Mouse (Mus musculus) hindbrain, embryonic 15.5 days (tissue): ENCODE data around the gene Hnrnpu. TPM values are rescaled to one million over a fixed set of nuclear protein-coding genes. Genes with fewer than 3 reads are reported as not detected.
"Not testable (repeated sequence)": the region's sequence is repeated elsewhere in the genome, so short reads cannot be mapped to it uniquely, and the experiment has no call there.

Experiments used
- ATAC-seq: fragments of 200-750 bp; cut with Nextera tagmentation; 2 replicates; pipeline ENCODE4 v1.8.0; 2017; ENCODE audit warnings: low read depth, moderate number of reproducible peaks, moderate TSS enrichment; ENCODE audit not compliant: low FRiP score
- H3K27ac ChIP-seq: fragments of 300-500 bp; sonication (generic); replicated peaks from 2 replicates; pipeline ENCODE4 v1.5.1; 2015; ENCODE audit warnings: mild to moderate bottlenecking, inconsistent platforms
- H3K27me3 ChIP-seq: fragments of 300-500 bp; sonication (generic); 2 replicates; pipeline ENCODE4 v1.6.1; 2015; ENCODE audit warnings: control low read depth, inconsistent platforms
- H3K36me3 ChIP-seq: fragments of 300-500 bp; sonication (generic); 2 replicates; pipeline ENCODE4 v1.6.1; 2015; ENCODE audit warnings: control low read depth, inconsistent platforms
- H3K4me1 ChIP-seq: fragments of 300-500 bp; sonication (generic); replicated peaks from 2 replicates; pipeline ENCODE4 v1.6.1; 2015; ENCODE audit warnings: control low read depth, inconsistent platforms
- H3K4me2 ChIP-seq: fragments of 300-500 bp; sonication (generic); 2 replicates; pipeline ENCODE4 v1.6.1; 2015; ENCODE audit warnings: moderate library complexity, mild to moderate bottlenecking, inconsistent platforms
- H3K4me3 ChIP-seq: fragments of 300-500 bp; sonication (generic); 2 replicates; pipeline ENCODE4 v1.5.1; 2015; ENCODE audit warnings: mild to moderate bottlenecking, inconsistent platforms
- H3K9ac ChIP-seq: fragments of 300-500 bp; sonication (generic); 2 replicates; pipeline ENCODE4 v1.6.1; 2015; ENCODE audit warnings: inconsistent platforms
- H3K9me3 ChIP-seq: fragments of 300-500 bp; sonication (generic); 2 replicates; pipeline ENCODE4 v1.6.1; 2016; ENCODE audit warnings: control low read depth, inconsistent platforms
- WGBS: fragments of 180-500 bp; shearing (Covaris S2); methylation state at CpG from one replicate; pipeline ENCODE4 v1.1.7; 2015; 5-methylcytosine and 5-hydroxymethylcytosine counted together
- polyA plus RNA-seq: library from polyadenylated mRNA; unstranded; fragments of >200 nt; fragmentation: Nextera tagmentation; extraction: Ambion mirVana; gene quantifications from 2 replicates; pipeline ENCODE4 v1.2.1, GENCODE M21; 2015

Gene Hnrnpu
- polyA plus RNA-seq, 1 experiment from 2014 or later = 287 TPM

- Histone ChIP-seq H3K36me3 (peaks cover 33% of the 10 kb centered on the region), H3K4me2 (peak overlapping the region; percentile 64), H3K4me3 (peak overlapping the region; percentile 50), H3K4me1 (peaks cover 33% of the 10 kb centered on the region), H3K27me3 (no peaks in the 10 kb centered on the region), H3K27ac (peak overlapping the region; percentile 100), H3K9ac (peak overlapping the region; percentile 75), H3K9me3 (no peaks in the 10 kb centered on the region)
- 19% methylated on average over 8 of the region's 8 CpGs for WGBS
- no peak for ATAC-seq
These were observed 17.4 kb downstream of the Hnrnpu start for GRCm38 (mm10) chr1:178320038-178320722.

- ATAC-seq = peak; percentile 10
- H3K27me3 ChIP-seq = no peaks in the 10 kb centered on the region
- peak overlapping the region; percentile 64 for H3K4me2 ChIP-seq
- peak overlapping the region; percentile 100 for H3K27ac ChIP-seq
- H3K9ac ChIP-seq = peak overlapping the region; percentile 75
- peak overlapping the region; percentile 50 for H3K4me3 ChIP-seq
- H3K4me1 ChIP-seq = peaks cover 33% of the 10 kb centered on the region
- WGBS = 2% methylated on average over 12 of the region's 12 CpGs
- H3K36me3 ChIP-seq = peaks cover 26% of the 10 kb centered on the region
- H3K9me3 ChIP-seq = no peaks in the 10 kb centered on the region
These were observed 18.1 kb downstream of the Hnrnpu start for GRCm38 (mm10) chr1:178319295-178320037.

GRCm38 (mm10) chr1:178318389-178319184 is 19.0 kb downstream of the Hnrnpu start, which contains the start of gene Cox20:
Cox20 (plus strand) TSS chr1:178319130.
- Histone ChIP-seq H3K4me1 (peaks cover 33% of the 10 kb centered on the region), H3K9me3 (no peaks in the 10 kb centered on the region), H3K4me2 (peak within 1 kb of the TSS; percentile 64), H3K9ac (peak within 1 kb of the TSS; percentile 75), H3K4me3 (peak within 1 kb of the TSS; percentile 50), H3K36me3 (peaks cover 22% of the 10 kb centered on the region), H3K27me3 (no peaks in the 10 kb centered on the region), H3K27ac (peak within 1 kb of the TSS; percentile 100)
- peak; percentile 96 for ATAC-seq
- WGBS = under 1% methylated on average over 83 of the region's 83 CpGs

- WGBS = under 1% methylated on average over 17 of the region's 17 CpGs
- H3K4me3 ChIP-seq = peak overlapping the region; percentile 50
- H3K27ac ChIP-seq = peak overlapping the region; percentile 100
- H3K4me1 ChIP-seq = peaks cover 33% of the 10 kb centered on the region
- H3K9me3 ChIP-seq = no peaks in the 10 kb centered on the region
- H3K4me2 ChIP-seq = peak overlapping the region; percentile 64
- peaks cover 16% of the 10 kb centered on the region for H3K36me3 ChIP-seq
- H3K27me3 ChIP-seq = no peaks in the 10 kb centered on the region
- peak overlapping the region; percentile 75 for H3K9ac ChIP-seq
- ATAC-seq = peak; percentile 74
These were observed 19.6 kb downstream of the Hnrnpu start for GRCm38 (mm10) chr1:178318002-178318388.

GRCm38 (mm10) chr1:178317275-178318001 is 20.2 kb downstream of the Hnrnpu start:
- peaks cover 33% of the 10 kb centered on the region for H3K4me1 ChIP-seq
- H3K4me3 ChIP-seq = peak overlapping the region; percentile 50
- no peak for ATAC-seq
- peak overlapping the region; percentile 64 for H3K4me2 ChIP-seq
- H3K9ac ChIP-seq = peak overlapping the region; percentile 75
- H3K9me3 ChIP-seq = no peaks in the 10 kb centered on the region
- peaks cover 10% of the 10 kb centered on the region for H3K36me3 ChIP-seq
- H3K27ac ChIP-seq = peak overlapping the region; percentile 100
- 28% methylated on average over 10 of the region's 10 CpGs for WGBS
- H3K27me3 ChIP-seq = no peaks in the 10 kb centered on the region

- WGBS = 97% methylated on average over 2 of the region's 2 CpGs
- ATAC-seq = no peak
- Histone ChIP-seq H3K27ac (no peak overlapping the region), H3K4me1 (peaks cover 12% of the 10 kb centered on the region), H3K4me2 (no peak overlapping the region), H3K27me3 (no peaks in the 10 kb centered on the region), H3K4me3 (no peak overlapping the region), H3K9ac (no peak overlapping the region), H3K9me3 (no peaks in the 10 kb centered on the region), H3K36me3 (no peaks in the 10 kb centered on the region)
These were observed 23.4 kb downstream of the Hnrnpu start for GRCm38 (mm10) chr1:178314236-178314635.

DNA sequence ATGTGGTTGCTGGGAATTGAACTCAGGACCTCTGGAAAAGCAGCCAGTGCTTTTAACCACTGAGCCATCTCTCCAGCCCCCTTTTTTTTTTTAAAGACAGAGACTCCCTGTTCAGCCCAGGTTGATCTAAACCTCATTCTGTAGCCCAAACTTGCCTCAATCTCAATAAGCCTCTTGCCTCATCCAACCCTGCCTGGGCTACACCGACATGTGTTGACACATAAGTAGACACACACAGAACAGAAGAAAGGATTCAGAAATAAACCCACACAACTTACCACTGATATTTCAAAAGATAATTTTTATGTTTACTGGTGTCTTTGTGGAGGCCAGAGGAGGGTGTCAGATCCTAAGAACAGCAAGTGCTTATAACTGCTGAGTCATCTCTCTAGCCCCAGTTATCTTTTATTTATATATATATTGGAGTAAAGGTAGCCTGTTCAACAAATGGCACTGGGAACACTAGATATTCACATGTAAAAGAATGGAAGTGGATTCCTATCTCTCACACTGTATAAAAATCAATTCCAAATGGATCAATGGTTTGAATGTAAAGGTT is 24.5 kb downstream of the Hnrnpu start:
- H3K27me3 ChIP-seq = no peaks in the 10 kb centered on the region
- H3K27ac ChIP-seq = no peak overlapping the region
- peaks cover 12% of the 10 kb centered on the region for H3K4me1 ChIP-seq
- no peaks in the 10 kb centered on the region for H3K36me3 ChIP-seq
- H3K9me3 ChIP-seq = no peaks in the 10 kb centered on the region
- no peak overlapping the region for H3K4me2 ChIP-seq
- H3K9ac ChIP-seq = no peak overlapping the region
- WGBS = 94% methylated on average over 1 of the region's 1 CpGs
- H3K4me3 ChIP-seq = no peak overlapping the region
- no peak for ATAC-seq

- 61% methylated on average over 1 of the region's 1 CpGs for WGBS
- no peak overlapping the region for H3K27ac ChIP-seq
- no peak overlapping the region for H3K4me3 ChIP-seq
- H3K9ac ChIP-seq = no peak overlapping the region
- H3K4me1 ChIP-seq = no peaks in the 10 kb centered on the region
- ATAC-seq = no peak
- H3K9me3 ChIP-seq = no peaks in the 10 kb centered on the region
- H3K4me2 ChIP-seq = no peak overlapping the region
- no peaks in the 10 kb centered on the region for H3K36me3 ChIP-seq
- H3K27me3 ChIP-seq = no peaks in the 10 kb centered on the region
These were observed 27.5 kb downstream of the Hnrnpu start for GRCm38 (mm10) chr1:178310128-178310527.

- H3K27ac ChIP-seq = no peak overlapping the region
- H3K27me3 ChIP-seq = no peaks in the 10 kb centered on the region
- no peak overlapping the region for H3K9ac ChIP-seq
- H3K4me2 ChIP-seq = no peak overlapping the region
- H3K4me1 ChIP-seq = no peaks in the 10 kb centered on the region
- no peaks in the 10 kb centered on the region for H3K36me3 ChIP-seq
- no peak overlapping the region for H3K4me3 ChIP-seq
- WGBS = 67% methylated on average over 2 of the region's 2 CpGs
- no peaks in the 10 kb centered on the region for H3K9me3 ChIP-seq
- ATAC-seq = no peak
These were observed 28.1 kb downstream of the Hnrnpu start for GRCm38 (mm10) chr1:178309487-178309886.

- Histone ChIP-seq H3K36me3 (no peaks in the 10 kb centered on the region), H3K27me3 (no peaks in the 10 kb centered on the region), H3K9ac (no peak overlapping the region), H3K4me3 (no peak overlapping the region), H3K27ac (no peak overlapping the region), H3K9me3 (no peaks in the 10 kb centered on the region), H3K4me2 (no peak overlapping the region), H3K4me1 (no peaks in the 10 kb centered on the region)
- peak; percentile 38; the same call in 1 of the 2 replicates for ATAC-seq
- WGBS = 23% methylated on average over 3 of the region's 3 CpGs
These were observed 34.2 kb downstream of the Hnrnpu start for GRCm38 (mm10) chr1:178303425-178303824.

GRCm38 (mm10) chr1:178301261-178301660 is 36.3 kb downstream of the Hnrnpu start:
- ATAC-seq, H3K4me1 ChIP-seq, H3K4me3 ChIP-seq, H3K36me3 ChIP-seq, H3K27ac ChIP-seq, H3K27me3 ChIP-seq, H3K9me3 ChIP-seq, H3K4me2 ChIP-seq, H3K9ac ChIP-seq: not testable (repeated sequence)
- WGBS = 94% methylated on average over 2 of the region's 2 CpGs
